17 mouse cellular contexts compared by ENCODE assay signal in the genomic region with DNA sequence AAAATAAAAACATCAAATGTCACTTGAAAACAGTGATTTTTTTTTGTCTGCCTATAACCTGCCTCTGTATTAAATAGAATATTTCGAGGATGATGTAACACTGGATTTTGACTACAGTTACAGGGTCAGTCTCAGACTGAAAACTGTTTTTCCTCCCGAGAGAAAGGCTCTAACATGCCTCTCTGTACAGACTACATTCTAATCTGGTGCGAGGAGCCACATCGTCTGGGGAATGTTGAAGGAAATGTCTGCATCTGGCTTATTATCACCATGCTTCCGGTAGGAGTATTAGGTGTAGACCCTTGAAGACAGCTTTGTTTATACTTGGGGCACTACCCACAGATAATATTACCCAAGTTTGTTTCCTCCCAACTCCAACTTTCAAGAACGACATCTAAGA.
"Had no signal": no experiment of that assay in that cellular context is flagged by ENCODE, and none has a peak within 500 bp of the region (broad histone marks: within the 10 kb centered on the region; RNA-seq: fewer than 3 reads in every experiment).

No protein-coding gene starts in this region.

- H3K36me3 ChIP-seq: lung, embryonic 15.5 days; midbrain, embryonic 12.5 days; midbrain, embryonic 15.5 days; neural tube, embryonic 12.5 days; stomach, embryonic 15.5 days had no signal

- H3K27ac ChIP-seq: lung, embryonic 15.5 days; macrophage; midbrain, embryonic 12.5 days; midbrain, embryonic 15.5 days; neural tube, embryonic 12.5 days; stomach, embryonic 15.5 days; stomach, postnatal 0 days had no signal

- H3K4me3 ChIP-seq: lung, embryonic 15.5 days; megakaryocyte, embryonic 14.5 days; midbrain, embryonic 12.5 days; midbrain, embryonic 15.5 days; neural tube, embryonic 12.5 days; stomach, embryonic 15.5 days had no signal

- H3K4me2 ChIP-seq: lung, embryonic 15.5 days; midbrain, embryonic 12.5 days; midbrain, embryonic 15.5 days; neural tube, embryonic 12.5 days; stomach, embryonic 15.5 days had no signal

- H3K9ac ChIP-seq: liver, postnatal 0 days; lung, embryonic 15.5 days; midbrain, embryonic 12.5 days; midbrain, embryonic 15.5 days; neural tube, embryonic 12.5 days; stomach, embryonic 15.5 days had no signal

- H3K27me3 ChIP-seq: lung, embryonic 15.5 days; megakaryocyte, embryonic 14.5 days; midbrain, embryonic 12.5 days; midbrain, embryonic 15.5 days; neural tube, embryonic 12.5 days; stomach, embryonic 15.5 days had no signal

- H3K4me1 ChIP-seq: lung, embryonic 15.5 days; megakaryocyte, embryonic 14.5 days; midbrain, embryonic 12.5 days; midbrain, embryonic 15.5 days; neural tube, embryonic 12.5 days; stomach, embryonic 15.5 days had no signal

- DNase-seq: liver, postnatal 0 days; lung, adult 2 months; lung, postnatal 14 days; lung, postnatal 36 days; right cerebral cortex, postnatal 14 days; thymus, adult 2 months; thymus, postnatal 25 days; thymus, postnatal 4 days had no signal

- ATAC-seq: liver, postnatal 0 days; lung, postnatal 0 days; midbrain, embryonic 15.5 days had no signal

- H3K9me3 ChIP-seq: lung, embryonic 15.5 days; midbrain, embryonic 12.5 days; midbrain, embryonic 15.5 days; neural tube, embryonic 12.5 days; stomach, embryonic 15.5 days had no signal
